Mouse (Mus musculus): ENCODE results near the gene Gm20532. TPM values are rescaled to one million over a fixed set of nuclear protein-coding genes. Genes with fewer than 3 reads are reported as not detected.
A peak's percentile ranks its signal among the peaks of the same experiment; 100 is the strongest.

Gene Gm20532
- polyA plus RNA-seq, 1 experiment from 2014 or later, result not detected

DNA sequence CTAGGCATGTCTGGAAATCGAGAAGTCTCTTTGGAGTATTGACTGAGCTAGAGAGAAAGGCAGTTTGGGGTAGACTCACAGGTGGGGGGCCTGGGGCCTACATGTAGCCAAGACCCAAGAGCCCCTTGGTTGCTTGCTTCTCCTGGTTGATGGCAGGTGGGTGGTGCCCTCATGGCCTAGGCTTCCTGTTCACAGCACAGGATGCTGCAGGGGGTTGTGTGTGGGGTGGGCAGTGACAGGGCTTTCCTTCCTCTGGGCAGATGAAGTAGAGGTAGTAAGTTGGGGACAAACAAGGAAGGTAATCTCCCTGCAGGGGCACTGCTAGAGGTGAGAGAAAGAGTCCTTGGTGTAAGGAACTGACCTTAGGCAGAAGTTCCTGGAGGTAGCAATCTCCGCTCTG lies 34.4 kb upstream of the Gm20532 start:
- Histone ChIP-seq H3K9me3 (no peaks in the 10 kb centered on the region), H3K27me3 (no peaks in the 10 kb centered on the region), H3K4me1 (peaks cover 51% of the 10 kb centered on the region), H3K36me3 (no peaks in the 10 kb centered on the region), H3K27ac (peak overlapping the region; percentile 73), H3K4me2 (no peak overlapping the region), H3K4me3 (no peak overlapping the region), H3K9ac (no peak overlapping the region)
- 73% methylated on average over 2 of the region's 2 CpGs for WGBS
- no peak for ATAC-seq (ENCODE audit: insufficient number of reproducible peaks, insufficient read depth, low FRiP score, low TSS enrichment, low read depth)

DNA sequence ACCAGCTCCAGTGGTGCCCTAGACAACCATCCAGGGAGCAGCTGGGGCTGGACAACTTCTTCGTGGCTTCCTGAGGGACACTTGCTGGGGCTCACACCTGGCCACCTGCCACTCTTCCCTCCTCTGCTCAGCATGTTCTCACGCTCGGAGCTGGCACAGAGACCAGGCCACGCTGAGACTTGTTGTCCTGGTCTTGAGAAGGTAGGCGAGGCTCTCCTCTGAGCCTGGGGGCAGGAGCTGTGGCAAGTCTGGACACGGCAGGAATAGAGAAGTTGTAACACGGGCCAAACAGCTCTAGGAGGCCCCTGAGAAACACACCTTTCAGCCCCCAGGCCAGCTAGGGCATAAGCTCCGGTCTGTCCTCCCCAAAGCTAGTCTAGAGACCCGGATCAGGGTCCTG lies 32.5 kb upstream of the Gm20532 start:
- H3K4me2 ChIP-seq, result no peak overlapping the region
- H3K27ac ChIP-seq, result no peak overlapping the region; the same call in 1 of the 2 replicates
- ATAC-seq (ENCODE audit: insufficient number of reproducible peaks, insufficient read depth, low FRiP score, low TSS enrichment, low read depth), result no peak
- no peaks in the 10 kb centered on the region for H3K9me3 ChIP-seq
- no peaks in the 10 kb centered on the region for H3K27me3 ChIP-seq
- H3K9ac ChIP-seq, result no peak overlapping the region
- no peak overlapping the region for H3K4me3 ChIP-seq
- H3K36me3 ChIP-seq, result no peaks in the 10 kb centered on the region
- WGBS, result 70% methylated on average over 9 of the region's 9 CpGs
- H3K4me1 ChIP-seq, result peaks cover 41% of the 10 kb centered on the region

DNA sequence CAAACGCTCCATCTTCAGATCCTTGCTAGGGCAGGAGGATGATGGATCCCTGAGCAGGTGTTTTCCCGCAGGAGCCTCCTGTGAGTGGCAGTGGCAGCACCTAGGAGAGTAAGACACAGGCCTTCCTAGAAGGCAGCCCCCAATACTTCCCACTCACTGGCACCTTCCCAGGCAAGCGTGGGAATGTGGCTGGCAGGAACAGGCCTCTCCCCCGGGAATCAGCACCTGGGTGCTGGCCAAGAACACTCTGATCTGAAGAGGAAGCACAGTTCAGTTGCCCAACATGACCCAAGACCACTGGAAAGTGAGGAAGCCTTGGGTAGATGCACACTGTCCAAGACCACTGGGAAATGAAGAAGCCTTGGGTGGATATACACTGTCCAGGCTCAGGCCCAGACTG lies 31.4 kb upstream of the Gm20532 start:
- Histone ChIP-seq H3K27me3 (no peaks in the 10 kb centered on the region), H3K4me1 (peaks cover 36% of the 10 kb centered on the region), H3K4me3 (no peak overlapping the region), H3K9ac (no peak overlapping the region), H3K4me2 (no peak overlapping the region), H3K27ac (no peak overlapping the region), H3K36me3 (no peaks in the 10 kb centered on the region), H3K9me3 (no peaks in the 10 kb centered on the region)
- WGBS, result 85% methylated on average over 4 of the region's 4 CpGs
- no peak for ATAC-seq (ENCODE audit: insufficient number of reproducible peaks, insufficient read depth, low FRiP score, low TSS enrichment, low read depth)

DNA sequence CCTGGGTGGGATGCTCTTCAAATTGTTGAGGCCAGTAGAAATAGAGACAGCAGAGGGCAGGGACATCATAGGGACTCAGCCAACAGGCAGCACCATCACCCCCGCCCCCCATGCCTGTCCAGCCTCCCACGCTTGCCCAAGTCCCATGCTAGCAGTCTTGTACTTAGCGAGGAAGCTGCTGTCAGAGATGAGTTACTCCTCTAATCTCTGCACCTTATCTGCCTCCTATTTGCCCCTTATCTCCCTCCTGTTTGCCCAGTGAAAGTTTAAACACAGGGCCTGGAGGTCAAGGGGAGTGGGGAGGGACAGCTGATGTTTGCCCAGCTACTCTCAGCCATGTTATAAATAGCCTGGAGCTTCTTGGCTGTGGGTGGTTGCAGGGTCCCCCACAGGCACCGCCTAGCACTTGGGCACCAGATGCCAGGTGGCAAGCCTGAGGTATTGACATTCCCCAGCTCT lies 29.9 kb upstream of the Gm20532 start:
- Histone ChIP-seq H3K27me3 (no peaks in the 10 kb centered on the region), H3K4me1 (peaks cover 22% of the 10 kb centered on the region), H3K9me3 (no peaks in the 10 kb centered on the region), H3K36me3 (no peaks in the 10 kb centered on the region), H3K4me3 (no peak overlapping the region), H3K4me2 (no peak overlapping the region), H3K27ac (no peak overlapping the region), H3K9ac (no peak overlapping the region)
- ATAC-seq (ENCODE audit: insufficient number of reproducible peaks, insufficient read depth, low FRiP score, low TSS enrichment, low read depth), result no peak
- 51% methylated on average over 4 of the region's 4 CpGs for WGBS

DNA sequence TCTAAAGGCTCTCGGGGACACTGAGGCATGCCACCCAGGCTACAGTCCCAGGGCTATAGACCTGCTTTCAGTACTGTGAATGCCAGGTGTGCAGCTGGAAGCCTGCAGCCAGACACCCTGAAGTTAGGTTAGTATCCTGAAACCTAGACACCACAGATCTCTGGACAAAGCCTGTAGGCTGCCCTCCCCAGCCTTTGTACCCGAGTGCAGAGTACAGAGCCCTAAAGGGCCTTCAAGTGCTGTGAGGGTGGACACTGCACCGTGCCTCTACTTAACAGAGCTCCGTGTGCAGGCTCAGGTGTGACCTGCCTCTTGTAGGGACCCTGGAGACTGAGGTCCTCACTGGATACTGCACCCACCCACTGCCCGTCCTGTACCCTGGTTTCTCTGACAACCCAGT lies 25.9 kb upstream of the Gm20532 start:
- H3K36me3 ChIP-seq, result no peaks in the 10 kb centered on the region
- no peak overlapping the region for H3K4me3 ChIP-seq
- peaks cover 4% of the 10 kb centered on the region for H3K4me1 ChIP-seq
- no peaks in the 10 kb centered on the region for H3K27me3 ChIP-seq
- 80% methylated on average over 5 of the region's 5 CpGs for WGBS
- no peak overlapping the region for H3K4me2 ChIP-seq
- H3K9ac ChIP-seq, result no peak overlapping the region
- H3K27ac ChIP-seq, result no peak overlapping the region
- no peak for ATAC-seq (ENCODE audit: insufficient number of reproducible peaks, insufficient read depth, low FRiP score, low TSS enrichment, low read depth)
- no peaks in the 10 kb centered on the region; the same call in 1 of the 2 replicates for H3K9me3 ChIP-seq

DNA sequence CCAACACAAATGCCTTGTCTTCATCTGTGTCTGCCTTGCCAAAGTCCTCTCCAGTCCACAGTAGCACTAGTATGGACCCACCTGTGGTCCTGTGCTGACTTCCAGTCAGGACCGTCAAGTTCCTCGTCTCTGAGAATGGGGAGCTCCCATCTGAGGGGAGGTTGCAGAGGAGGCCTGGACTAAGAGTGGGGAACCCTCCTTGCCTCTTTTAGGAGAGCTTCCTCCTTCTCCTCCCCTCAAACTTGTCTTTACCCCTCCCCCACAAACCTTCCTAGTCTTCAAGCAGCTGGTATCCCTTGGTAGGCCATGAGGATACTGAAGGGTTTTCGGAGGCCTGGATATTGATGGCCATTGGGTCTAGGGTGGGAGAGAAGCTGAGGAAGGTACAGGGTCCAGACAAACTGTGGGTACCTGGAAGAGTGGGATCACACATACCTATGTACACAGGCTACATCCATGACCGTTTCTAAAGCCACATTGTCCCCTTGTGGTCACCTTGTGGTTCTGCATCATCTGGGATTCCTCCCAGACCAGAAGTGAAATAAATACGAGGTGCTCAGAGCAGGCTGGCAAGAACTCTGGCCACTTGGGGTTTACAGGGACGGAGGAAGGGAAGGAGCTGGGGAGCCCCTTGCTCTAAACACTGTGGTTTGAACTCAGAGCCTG lies 25.0 kb upstream of the Gm20532 start:
- WGBS, result 46% methylated on average over 6 of the region's 6 CpGs
- Histone ChIP-seq H3K36me3 (no peaks in the 10 kb centered on the region), H3K27me3 (no peaks in the 10 kb centered on the region), H3K27ac (no peak overlapping the region), H3K4me3 (no peak overlapping the region), H3K9ac (no peak overlapping the region), H3K9me3 (no peaks in the 10 kb centered on the region; the same call in 1 of the 2 replicates), H3K4me1 (peaks cover 4% of the 10 kb centered on the region), H3K4me2 (no peak overlapping the region)
- peak; percentile 49; the same call in 1 of the 2 replicates for ATAC-seq (ENCODE audit: insufficient number of reproducible peaks, insufficient read depth, low FRiP score, low TSS enrichment, low read depth)

DNA sequence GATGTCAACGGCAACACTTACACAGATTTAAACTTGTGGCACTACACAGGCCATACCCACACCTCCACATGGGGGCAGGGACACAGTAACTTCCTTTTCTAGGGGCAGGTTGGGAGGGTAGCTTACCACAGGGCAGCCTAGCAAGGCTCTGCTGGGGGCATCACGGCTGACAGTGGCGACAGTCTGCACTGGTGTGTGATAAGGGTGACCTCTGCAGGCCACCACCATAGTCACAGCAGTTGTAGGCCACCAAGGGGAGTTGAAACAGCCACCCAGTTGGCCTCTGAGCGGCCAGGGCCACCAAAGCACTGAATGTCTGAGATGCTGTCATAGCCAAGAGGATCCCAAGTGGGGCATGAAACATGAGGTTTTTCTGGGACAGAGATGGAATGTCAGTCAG lies 20.2 kb upstream of the Gm20532 start:
- ATAC-seq (ENCODE audit: insufficient number of reproducible peaks, insufficient read depth, low FRiP score, low TSS enrichment, low read depth), result no peak
- no peak overlapping the region for H3K4me2 ChIP-seq
- H3K27ac ChIP-seq, result no peak overlapping the region
- peaks cover 3% of the 10 kb centered on the region for H3K4me1 ChIP-seq
- WGBS, result 15% methylated on average over 4 of the region's 4 CpGs
- no peaks in the 10 kb centered on the region; the same call in 1 of the 2 replicates for H3K9me3 ChIP-seq
- H3K4me3 ChIP-seq, result no peak overlapping the region
- H3K27me3 ChIP-seq, result no peaks in the 10 kb centered on the region
- no peak overlapping the region for H3K9ac ChIP-seq
- H3K36me3 ChIP-seq, result no peaks in the 10 kb centered on the region

DNA sequence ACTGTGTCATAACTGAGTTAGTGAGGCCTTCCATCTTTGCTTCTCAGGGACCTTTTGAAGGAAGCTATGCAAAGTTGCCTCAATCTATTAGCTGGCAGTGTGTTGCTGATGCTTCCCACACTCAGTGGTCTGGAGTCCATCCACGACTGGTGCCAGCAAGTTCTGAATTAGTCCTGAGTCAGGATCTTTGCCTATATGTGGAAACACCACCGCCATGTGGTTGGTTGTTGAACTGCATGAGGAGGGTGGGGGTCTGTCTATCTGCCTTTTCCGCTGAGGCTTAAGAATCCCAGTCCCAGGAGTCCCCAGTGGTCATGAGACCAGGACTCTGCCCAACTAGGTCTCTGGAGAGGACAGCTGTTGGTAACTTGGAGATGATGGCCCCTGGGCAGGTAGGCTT lies 16.4 kb upstream of the Gm20532 start:
- no peak for ATAC-seq (ENCODE audit: insufficient number of reproducible peaks, insufficient read depth, low FRiP score, low TSS enrichment, low read depth)
- WGBS, result 9% methylated on average over 3 of the region's 3 CpGs
- H3K4me1 ChIP-seq, result peaks cover 13% of the 10 kb centered on the region; the same call in 1 of the 2 replicates
- no peaks in the 10 kb centered on the region for H3K9me3 ChIP-seq
- no peak overlapping the region for H3K4me2 ChIP-seq
- H3K27ac ChIP-seq, result no peak overlapping the region
- no peaks in the 10 kb centered on the region for H3K36me3 ChIP-seq
- H3K27me3 ChIP-seq, result no peaks in the 10 kb centered on the region
- H3K4me3 ChIP-seq, result no peak overlapping the region
- no peak overlapping the region for H3K9ac ChIP-seq

DNA sequence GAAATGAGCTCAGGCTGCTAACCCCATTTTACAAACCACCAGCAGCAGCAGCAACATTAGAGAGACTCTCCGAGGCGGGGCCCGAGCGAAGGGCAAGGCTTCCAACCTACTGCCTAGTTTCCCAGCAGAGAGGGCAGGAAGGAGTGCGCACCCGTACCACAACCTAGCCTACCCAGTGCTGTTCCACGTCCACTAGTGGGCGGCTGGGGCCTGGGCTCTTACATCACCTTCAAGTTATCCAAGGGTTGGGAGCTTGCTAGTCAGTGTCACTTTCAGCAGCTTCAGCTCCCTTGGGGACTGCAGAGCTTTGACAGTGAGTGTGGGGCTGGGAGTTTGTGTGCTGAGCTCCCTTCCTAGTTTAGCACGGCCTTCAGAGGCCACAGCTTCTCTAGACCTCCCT lies 15.0 kb upstream of the Gm20532 start:
- no peak for ATAC-seq (ENCODE audit: insufficient number of reproducible peaks, insufficient read depth, low FRiP score, low TSS enrichment, low read depth)
- Histone ChIP-seq H3K4me3 (no peak overlapping the region), H3K27ac (peak overlapping the region; percentile 39; the same call in 1 of the 2 replicates), H3K9me3 (no peaks in the 10 kb centered on the region), H3K9ac (0 out of 2 replicates have a peak overlapping the region, but pooled peaks have one; percentile 21), H3K4me1 (peaks cover 13% of the 10 kb centered on the region; the same call in 1 of the 2 replicates), H3K4me2 (no peak overlapping the region), H3K27me3 (no peaks in the 10 kb centered on the region), H3K36me3 (no peaks in the 10 kb centered on the region)
- 78% methylated on average over 9 of the region's 9 CpGs for WGBS

DNA sequence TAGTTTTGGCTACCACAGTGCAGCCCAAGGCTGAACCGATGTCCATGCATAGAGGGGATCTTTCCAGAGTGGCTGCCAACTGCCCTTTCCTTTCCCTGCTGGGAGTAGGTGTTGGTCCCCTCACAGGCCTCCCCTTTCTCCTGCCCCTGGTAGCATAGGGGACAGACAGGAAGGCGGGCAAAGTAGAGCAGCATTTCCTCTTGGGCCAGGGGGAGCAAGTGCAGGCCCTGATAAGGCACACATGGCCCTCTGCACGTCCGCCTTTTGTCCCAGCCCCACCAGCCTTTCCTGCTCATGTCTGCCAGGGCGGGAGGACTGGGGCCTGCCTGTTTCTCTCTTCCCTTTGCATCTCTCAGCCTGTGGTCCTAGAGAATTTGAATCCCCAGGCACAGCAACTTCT lies 14.6 kb upstream of the Gm20532 start:
- H3K4me3 ChIP-seq, result no peak overlapping the region
- 0 out of 2 replicates have a peak overlapping the region, but pooled peaks have one; percentile 21 for H3K9ac ChIP-seq
- H3K9me3 ChIP-seq, result no peaks in the 10 kb centered on the region
- 74% methylated on average over 5 of the region's 5 CpGs for WGBS
- peak overlapping the region; percentile 22; the same call in 1 of the 2 replicates for H3K27ac ChIP-seq
- H3K36me3 ChIP-seq, result no peaks in the 10 kb centered on the region
- H3K4me2 ChIP-seq, result no peak overlapping the region
- peaks cover 13% of the 10 kb centered on the region; the same call in 1 of the 2 replicates for H3K4me1 ChIP-seq
- H3K27me3 ChIP-seq, result no peaks in the 10 kb centered on the region
- ATAC-seq (ENCODE audit: insufficient number of reproducible peaks, insufficient read depth, low FRiP score, low TSS enrichment, low read depth), result no peak

DNA sequence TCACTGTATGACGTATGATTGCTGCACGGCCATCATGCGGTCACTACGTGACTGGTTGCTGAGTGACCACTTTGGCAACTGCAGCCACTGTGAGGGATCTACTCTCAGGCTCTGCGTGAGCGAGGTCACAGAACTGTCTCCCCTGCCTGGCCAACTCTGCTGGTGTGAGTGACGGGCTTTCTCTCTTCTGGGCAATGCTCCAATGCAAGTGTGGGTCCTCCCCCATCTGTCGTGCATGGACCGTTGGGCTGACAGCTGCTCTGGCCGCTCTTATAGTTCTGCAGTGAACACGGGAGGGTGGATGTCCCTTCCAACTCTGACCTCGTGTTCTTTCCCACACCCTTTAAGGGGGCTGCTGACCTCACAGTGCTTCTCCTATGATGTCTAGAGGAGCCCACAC lies 13.0 kb upstream of the Gm20532 start:
- H3K4me2 ChIP-seq, result no peak overlapping the region
- no peaks in the 10 kb centered on the region for H3K27me3 ChIP-seq
- WGBS, result 78% methylated on average over 12 of the region's 12 CpGs
- H3K9me3 ChIP-seq, result no peaks in the 10 kb centered on the region
- no peak overlapping the region for H3K9ac ChIP-seq
- no peak overlapping the region for H3K27ac ChIP-seq
- ATAC-seq (ENCODE audit: insufficient number of reproducible peaks, insufficient read depth, low FRiP score, low TSS enrichment, low read depth), result no peak
- no peaks in the 10 kb centered on the region for H3K36me3 ChIP-seq
- no peak overlapping the region for H3K4me3 ChIP-seq
- H3K4me1 ChIP-seq, result peaks cover 15% of the 10 kb centered on the region; the same call in 1 of the 2 replicates

DNA sequence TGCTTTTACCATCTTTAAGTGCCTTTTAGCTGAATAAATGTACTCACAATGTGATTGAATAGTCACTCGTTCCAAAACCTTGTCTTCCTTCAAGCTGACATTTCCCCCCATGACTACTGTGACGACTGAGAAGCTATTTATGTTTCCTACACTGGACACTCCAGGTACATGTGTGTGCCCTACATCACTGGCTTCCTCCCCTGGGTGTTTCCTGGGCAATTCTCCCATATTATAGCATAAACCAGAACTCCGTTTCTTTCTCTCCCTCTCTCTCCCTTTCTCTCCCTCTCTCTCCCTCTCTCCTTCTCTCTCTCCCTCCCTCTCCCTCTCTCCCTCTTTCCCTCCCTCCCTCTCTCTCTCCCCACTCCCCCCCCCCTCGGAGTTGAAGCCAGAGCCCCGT lies 12.6 kb upstream of the Gm20532 start:
- Histone ChIP-seq H3K27ac (no peak overlapping the region), H3K36me3 (no peaks in the 10 kb centered on the region), H3K4me2 (no peak overlapping the region), H3K27me3 (no peaks in the 10 kb centered on the region), H3K4me1 (peaks cover 19% of the 10 kb centered on the region; the same call in 1 of the 2 replicates), H3K4me3 (no peak overlapping the region), H3K9me3 (no peaks in the 10 kb centered on the region), H3K9ac (no peak overlapping the region)
- no peak for ATAC-seq (ENCODE audit: insufficient number of reproducible peaks, insufficient read depth, low FRiP score, low TSS enrichment, low read depth)
- 27% methylated on average over 5 of the region's 5 CpGs for WGBS
